Mouse (Mus musculus) layer of hippocampus, postnatal 14 days (tissue): ENCODE results near the gene Gm19965. TPM values are rescaled to one million over a fixed set of nuclear protein-coding genes. Genes with fewer than 3 reads are reported as not detected.

Experiments used
- DNase-seq, 2 experiments: peaks; one replicate each; pipeline ENCODE4 v3.0.0; 2021 to 2022; ENCODE audit warnings: low spot score in 2 of 2, mixed read lengths in 1 of 2
- long read RNA-seq, 2 experiments: library from polyadenylated mRNA; stranded (forward); transcript quantifications; one replicate each; pipeline ENCODE4 v2.0.0; 2021
- total RNA-seq, 2 experiments: library from RNA; stranded (reverse); gene quantifications; 2 replicates each; pipeline ENCODE4 v1.2.3; 2021

The Gm19965 gene
- total RNA-seq, result not detected
- long read RNA-seq, experiment 1, result 0 reads
- long read RNA-seq, experiment 2, result 0 reads

GRCm38 (mm10) chr1:116802683-116803082 is at the start of gene Gm19965:
Gene Gm19965, plus strand, starts transcription at chr1:116802983.
- no peak for DNase-seq

- no peak for DNase-seq
Observed at GRCm38 (mm10) chr1:116782471-116782989, 20.3 kb upstream of the Gm19965 start.
